Mouse (Mus musculus) MEL (cell line): Measurements from ENCODE around the gene Prss28. TPM values are rescaled to one million over a fixed set of nuclear protein-coding genes. Genes with fewer than 3 reads are reported as not detected.

Source experiments
- DNase-seq: peaks from one replicate; pipeline ENCODE4 v3.0.0; 2011; ENCODE audit warnings: low read depth, low spot score
- H3K27ac ChIP-seq: 2 replicates; pipeline ENCODE4 v1.5.1; 2012; ENCODE audit warnings: low read depth, mild to moderate bottlenecking, control low read depth, low read length, moderate library complexity; ENCODE audit not compliant: control insufficient read depth
- H3K27me3 ChIP-seq, 2 experiments: fragments of 150-350 bp in 1 of 2; sonication (generic) in 1 of 2; 2 replicates each; pipeline ENCODE4 v1.6.1; 2012; ENCODE audit warnings: low read length in 2 of 2, mild to moderate bottlenecking in 2 of 2, improper control_type of control experiment in 1 of 2, moderate library complexity in 1 of 2; ENCODE audit not compliant: insufficient read depth in 2 of 2, control insufficient read depth in 1 of 2
- H3K36me3 ChIP-seq, 2 experiments: 2 replicates each; pipeline ENCODE4 v1.6.1; 2012 to 2014; ENCODE audit warnings: low read length in 2 of 2, improper control_type of control experiment in 1 of 2, inconsistent platforms in 1 of 2, mild to moderate bottlenecking in 1 of 2; ENCODE audit not compliant: insufficient read depth in 2 of 2, control insufficient read depth in 1 of 2
- H3K4me1 ChIP-seq, 2 experiments: fragments of 150-350 bp in 1 of 2; sonication (generic) in 1 of 2; 2 replicates each; pipeline ENCODE4 v1.6.1; 2012; ENCODE audit warnings: low read length in 2 of 2, improper control_type of control experiment in 1 of 2, mild to moderate bottlenecking in 1 of 2; ENCODE audit not compliant: insufficient read depth in 2 of 2, control insufficient read depth in 1 of 2
- H3K4me3 ChIP-seq, 2 experiments: fragments of 150-350 bp in 1 of 2; sonication (generic) in 1 of 2; 2 replicates each; pipeline ENCODE4 v1.5.1; 2012; ENCODE audit warnings: low read depth in 2 of 2, low read length in 2 of 2, mild to moderate bottlenecking in 2 of 2, moderate library complexity in 2 of 2, control low read depth in 1 of 2, improper control_type of control experiment in 1 of 2; ENCODE audit not compliant: control insufficient read depth in 1 of 2, insufficient read depth in 1 of 2
- H3K79me2 ChIP-seq: 2 replicates; pipeline ENCODE4 v1.6.1; 2012; ENCODE audit warnings: mild to moderate bottlenecking, low read length, moderate library complexity; ENCODE audit not compliant: control insufficient read depth, poor library complexity, insufficient read depth
- H3K9ac ChIP-seq: 2 replicates; pipeline ENCODE4 v1.6.1; 2012; ENCODE audit warnings: low read depth, mild to moderate bottlenecking, control low read depth, low read length, moderate library complexity; ENCODE audit not compliant: control insufficient read depth, poor library complexity, severe bottlenecking
- H3K9me3 ChIP-seq: fragments of 150-350 bp; sonication (generic); replicated peaks from 2 replicates; pipeline ENCODE4 v1.6.1; 2012; ENCODE audit warnings: mild to moderate bottlenecking, low read length, improper control_type of control experiment, moderate library complexity; ENCODE audit not compliant: insufficient read depth
- BHLHE40 ChIP-seq: IDR thresholded peaks from 2 replicates; pipeline ENCODE4 v1.6.1; 2012; ENCODE audit warnings: low read depth, mild to moderate bottlenecking, inconsistent platforms, low read length, improper control_type of control experiment, borderline replicate concordance
- CHD1 ChIP-seq: IDR thresholded peaks from 2 replicates; pipeline ENCODE4 v1.6.1; 2012; ENCODE audit warnings: low read depth, mild to moderate bottlenecking, inconsistent platforms, low read length, improper control_type of control experiment
- CHD2 ChIP-seq: IDR thresholded peaks from 2 replicates; pipeline ENCODE4 v1.6.1; 2011; ENCODE audit warnings: low read length, improper control_type of control experiment
- E2F4 ChIP-seq: IDR thresholded peaks from 2 replicates; pipeline ENCODE4 v1.6.1; 2011; ENCODE audit warnings: low read depth, low read length, improper control_type of control experiment, borderline replicate concordance
- ETS1 ChIP-seq: IDR thresholded peaks from 2 replicates; pipeline ENCODE4 v1.6.1; 2012; ENCODE audit warnings: low read depth, mild to moderate bottlenecking, inconsistent platforms, low read length, improper control_type of control experiment, moderate library complexity
- GABPA ChIP-seq: IDR thresholded peaks from 2 replicates; pipeline ENCODE4 v1.6.1; 2012; ENCODE audit warnings: low read depth, mild to moderate bottlenecking, inconsistent platforms, low read length, improper control_type of control experiment, moderate library complexity
- GATA1 ChIP-seq: IDR thresholded peaks from 2 replicates; pipeline ENCODE4 v1.6.1; 2011; ENCODE audit warnings: low read depth, low read length, improper control_type of control experiment
- MAFK ChIP-seq: IDR thresholded peaks from 2 replicates; pipeline ENCODE4 v1.6.1; 2011; ENCODE audit warnings: low read depth, mild to moderate bottlenecking, low read length, improper control_type of control experiment, borderline replicate concordance
- MEF2A ChIP-seq: IDR thresholded peaks from 2 replicates; pipeline ENCODE4 v1.6.1; 2014; ENCODE audit warnings: low read depth, mild to moderate bottlenecking, inconsistent platforms, low read length, improper control_type of control experiment; ENCODE audit not compliant: poor library complexity, insufficient replicate concordance, severe bottlenecking; ENCODE audit errors: extremely low read depth
- MXI1 ChIP-seq: IDR thresholded peaks from 2 replicates; pipeline ENCODE4 v1.6.1; 2011; ENCODE audit warnings: mild to moderate bottlenecking, low read depth, low read length, improper control_type of control experiment
- MYB ChIP-seq: IDR thresholded peaks from 2 replicates; pipeline ENCODE4 v1.6.1; 2011; ENCODE audit warnings: mild to moderate bottlenecking, low read depth, low read length, improper control_type of control experiment
- NELFE ChIP-seq: IDR thresholded peaks from 2 replicates; pipeline ENCODE4 v1.6.1; 2011; ENCODE audit warnings: low read depth, low read length, improper control_type of control experiment
- POLR2A ChIP-seq, 2 experiments: IDR thresholded peaks; 2 replicates each; pipeline ENCODE4 v1.6.1; 2011 to 2012; ENCODE audit warnings: low read length in 2 of 2, mild to moderate bottlenecking in 2 of 2, control low read depth in 1 of 2, improper control_type of control experiment in 1 of 2, low read depth in 1 of 2, moderate library complexity in 1 of 2; ENCODE audit not compliant: control insufficient read depth in 1 of 2, insufficient read depth in 1 of 2, poor library complexity in 1 of 2
- SIN3A ChIP-seq: IDR thresholded peaks from 2 replicates; pipeline ENCODE4 v1.6.1; 2012; ENCODE audit warnings: low read length, improper control_type of control experiment, inconsistent platforms
- TAL1 ChIP-seq: IDR thresholded peaks from 2 replicates; pipeline ENCODE4 v1.6.1; 2012; ENCODE audit warnings: mild to moderate bottlenecking, inconsistent platforms, low read length, moderate library complexity, mixed read lengths
- TBP ChIP-seq: IDR thresholded peaks from 2 replicates; pipeline ENCODE4 v1.8.0; 2011; ENCODE audit warnings: low read depth, low read length, improper control_type of control experiment
- TCF12 ChIP-seq: IDR thresholded peaks from 2 replicates; pipeline ENCODE4 v1.6.1; 2014; ENCODE audit warnings: low read depth, mild to moderate bottlenecking, inconsistent platforms, low read length, improper control_type of control experiment, moderate library complexity
- UBTF ChIP-seq: IDR thresholded peaks from 2 replicates; pipeline ENCODE4 v1.6.1; 2012; ENCODE audit warnings: low read depth, mild to moderate bottlenecking, inconsistent platforms, low read length, improper control_type of control experiment, moderate library complexity, borderline replicate concordance; ENCODE audit not compliant: insufficient read depth
- ZMIZ1 ChIP-seq: IDR thresholded peaks from 2 replicates; pipeline ENCODE4 v1.6.1; 2012; ENCODE audit warnings: low read depth, mild to moderate bottlenecking, inconsistent platforms, low read length, improper control_type of control experiment, moderate library complexity
- ZNF384 ChIP-seq: IDR thresholded peaks from 2 replicates; pipeline ENCODE4 v1.6.1; 2012; ENCODE audit warnings: low read depth, mild to moderate bottlenecking, inconsistent platforms, low read length, improper control_type of control experiment
- polyA plus RNA-seq, 2 experiments: library from polyadenylated mRNA; stranded (reverse) in 1 of 2; unstranded in 1 of 2; fragments of >175 nt in 1 of 2; fragments of >200 nt in 1 of 2; gene quantifications; 2 replicates each; pipeline versions ENCODE4 v1.2.1 to v1.2.4; 2012; ENCODE audit warnings: low replicate concordance in 2 of 2, low read depth in 1 of 2; ENCODE audit not compliant: insufficient read length in 2 of 2, insufficient read depth in 1 of 2, missing spikeins in 1 of 2
- total RNA-seq: library from RNA; depleted of rRNA; stranded (reverse); fragments of 300-350 nt; gene quantifications from 2 replicates; pipeline ENCODE4 v1.2.3, GENCODE M21; 2012

Prss28 gene
- total and polyA plus RNA-seq, 3 experiments: not detected

DNA sequence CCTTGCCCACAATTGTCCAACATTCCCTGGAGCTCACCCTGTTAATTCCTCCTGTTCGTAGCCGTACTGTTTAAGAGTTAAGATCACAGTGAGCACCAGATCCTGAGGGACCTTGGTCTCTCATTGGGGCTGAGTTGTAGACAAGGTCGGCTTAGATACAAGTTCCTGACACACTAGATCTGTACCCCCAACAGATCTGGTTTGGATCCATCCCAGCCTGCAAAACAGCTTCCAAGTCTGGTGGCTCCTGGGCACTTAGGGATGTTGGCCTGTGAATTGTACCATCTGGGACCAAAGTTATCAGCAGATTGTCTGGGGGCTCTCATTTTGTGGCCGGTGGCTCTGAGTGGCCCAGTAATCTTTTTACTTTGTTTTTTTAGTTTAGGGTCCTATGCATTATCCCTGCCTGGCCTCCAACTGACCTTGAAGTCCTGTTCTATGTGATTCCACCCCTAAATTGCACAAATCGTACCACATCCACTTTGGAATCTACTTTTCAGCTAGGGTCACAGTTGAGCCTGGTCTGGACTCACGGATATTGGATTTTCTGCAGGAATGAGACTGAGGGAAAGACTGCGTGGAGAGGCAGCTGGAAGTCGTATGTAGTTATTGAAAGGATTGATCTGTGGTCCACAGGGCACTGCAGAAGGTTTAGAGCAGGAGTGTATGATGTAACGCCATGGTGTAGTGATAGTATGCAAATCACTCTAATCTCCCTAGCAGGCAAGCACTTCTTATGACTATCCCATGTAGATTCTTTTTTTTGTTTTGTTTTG is 33.7 kb upstream of the Prss28 start, which contains the start of gene Ube2i:
Gene Ube2i, minus strand, starts transcription at position 52 of the 776 bp plus-strand sequence.
- TF ChIP-seq NELFE (peak; percentile 35; the same call in 1 of the 2 replicates), MYB (no peak), TBP (peak; percentile 72), ZMIZ1 (peak; percentile 94), POLR2A (IDR thresholded peaks at IDR 0.05; ENCODE audit: control insufficient read depth in 1 of 2, insufficient read depth in 1 of 2, low read depth in 1 of 2, low read length in 2 of 2, poor library complexity in 1 of 2) (peak; percentile 15 to 66; a peak in 2 of 4 replicates), CHD1 (no peak)
- TF ChIP-seq, all 39 proteins: peak for 4
- H3K79me2 ChIP-seq: peaks cover 38% of the 10 kb centered on the region
- no peaks in the 10 kb centered on the region for H3K27me3 ChIP-seq
- peak; percentile 54 for DNase-seq
- peaks cover 9 to 18% of the 10 kb centered on the region in 2 experiments for H3K36me3 ChIP-seq
- peak within 1 kb of the TSS; percentile 96 for H3K27ac ChIP-seq
- H3K9me3 ChIP-seq: no peaks in the 10 kb centered on the region
- H3K4me1 ChIP-seq: peaks cover 9 to 34% of the 10 kb centered on the region in 2 experiments
- peak within 1 kb of the TSS; percentile 95 for H3K9ac ChIP-seq
- H3K4me3 ChIP-seq: peak within 1 kb of the TSS; percentile 81 to 91

DNA sequence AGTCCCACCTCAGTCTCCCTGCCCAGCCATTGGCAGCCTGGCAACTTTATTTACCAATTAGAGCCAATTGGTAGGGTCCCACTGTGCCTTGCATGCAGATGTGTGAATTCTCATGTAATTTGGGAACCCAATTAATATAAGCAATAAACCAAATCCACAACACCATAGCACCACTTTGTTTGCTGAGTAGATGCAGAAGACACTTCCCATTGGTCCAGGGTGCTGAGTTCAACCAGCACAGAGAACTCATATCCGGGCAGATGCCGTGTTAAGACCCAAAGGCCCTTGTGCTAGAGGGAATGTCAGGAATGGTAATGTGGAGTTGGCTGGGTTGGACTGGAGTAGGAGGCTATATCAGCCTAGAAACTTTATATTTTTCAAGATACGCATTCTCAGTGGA is 32.6 kb upstream of the Prss28 start:
- Histone ChIP-seq H3K27me3 (no peaks in the 10 kb centered on the region), H3K4me1 (peaks cover 11 to 31% of the 10 kb centered on the region in 2 experiments), H3K4me3 (no peak overlapping the region), H3K79me2 (peaks cover 27% of the 10 kb centered on the region), H3K9ac (no peak overlapping the region), H3K36me3 (peaks cover 3 to 15% of the 10 kb centered on the region in 2 experiments; a peak in 3 of 4 replicates), H3K9me3 (no peaks in the 10 kb centered on the region), H3K27ac (no peak overlapping the region)
- no peak for TF ChIP-seq TCF12
- TF ChIP-seq CHD2: no peak
- no peak for TF ChIP-seq TAL1
- no peak for TF ChIP-seq ZMIZ1
- no peak for TF ChIP-seq MXI1
- no peak for TF ChIP-seq MEF2A
- TF ChIP-seq SIN3A: no peak
- TF ChIP-seq NELFE: no peak
- no peak for TF ChIP-seq ZNF384
- no peak for TF ChIP-seq TBP
- TF ChIP-seq UBTF: no peak
- TF ChIP-seq ETS1: no peak
- TF ChIP-seq MAFK: no peak
- no peak for TF ChIP-seq GATA1
- TF ChIP-seq GABPA: no peak
- no peak for TF ChIP-seq BHLHE40
- TF ChIP-seq E2F4: no peak
- no peak for DNase-seq
